Mouse (Mus musculus) ES-E14 (cell line): ENCODE measurements around the gene Ift20.

ENCODE experiments used
- CHD2 ChIP-seq: IDR thresholded peaks from 2 replicates; pipeline ENCODE4 v1.6.1; 2014; ENCODE audit warnings: mild to moderate bottlenecking, low read depth, low read length, inconsistent platforms
- HCFC1 ChIP-seq: IDR thresholded peaks from 2 replicates; pipeline ENCODE4 v1.6.1; 2012; ENCODE audit warnings: low read length, inconsistent platforms, borderline replicate concordance; ENCODE audit not compliant: insufficient read depth
- MAFK ChIP-seq: IDR thresholded peaks from 2 replicates; pipeline ENCODE4 v1.6.1; 2014; ENCODE audit warnings: mild to moderate bottlenecking, low read depth, low read length, inconsistent platforms; ENCODE audit not compliant: insufficient read depth
- ZC3H11A ChIP-seq: IDR thresholded peaks from 2 replicates; pipeline ENCODE4 v1.6.1; 2012; ENCODE audit warnings: low read depth, mild to moderate bottlenecking, inconsistent platforms, low read length, borderline replicate concordance
- ZNF384 ChIP-seq: IDR thresholded peaks from 2 replicates; pipeline ENCODE4 v1.6.1; 2012; ENCODE audit warnings: low read depth, low read length, inconsistent platforms

- TF ChIP-seq CHD2: no peak
- no peak for TF ChIP-seq MAFK
- no peak for TF ChIP-seq ZNF384
- TF ChIP-seq ZC3H11A: no peak
- no peak for TF ChIP-seq HCFC1
Measured at GRCm38 (mm10) chr11:78574975-78575374, 38.8 kb downstream of the Ift20 start.
